Mouse (Mus musculus) macrophage (primary cell): Measurements from ENCODE around the gene Crtc2. TPM values are rescaled to one million over a fixed set of nuclear protein-coding genes. Genes with fewer than 3 reads are reported as not detected.

Experiments used
- H3K27ac ChIP-seq: fragments of 350-480 bp; formaldehyde crosslinking; 2 replicates; pipeline ENCODE4 v1.9.0; 2021
- H3K36me3 ChIP-seq: fragments of 350-480 bp; formaldehyde crosslinking; 2 replicates; pipeline ENCODE4 v1.9.0; 2021; ENCODE audit errors: inconsistent target
- H3K4me3 ChIP-seq: fragments of 350-480 bp; formaldehyde crosslinking; 2 replicates; pipeline ENCODE4 v1.9.0; 2021; ENCODE audit errors: inconsistent target
- H3K79me2 ChIP-seq: fragments of 350-480 bp; formaldehyde crosslinking; 2 replicates; pipeline ENCODE4 v1.9.0; 2021; ENCODE audit errors: inconsistent target
- WGBS: methylation state at CpG from one replicate; pipeline ENCODE4 v1.1.7; 2026; ENCODE audit warnings: inconsistent platforms; ENCODE audit not compliant: missing documents; 5-methylcytosine and 5-hydroxymethylcytosine counted together
- polyA plus RNA-seq: library from polyadenylated mRNA; stranded (reverse); fragments of 250-400 nt; gene quantifications from 3 replicates; pipeline ENCODE4 v1.2.4, GENCODE M21; 2018; ENCODE audit warnings: inconsistent platforms

Crtc2 gene
- polyA plus RNA-seq, 1 experiment from 2014 or later, result 39.3 TPM

DNA sequence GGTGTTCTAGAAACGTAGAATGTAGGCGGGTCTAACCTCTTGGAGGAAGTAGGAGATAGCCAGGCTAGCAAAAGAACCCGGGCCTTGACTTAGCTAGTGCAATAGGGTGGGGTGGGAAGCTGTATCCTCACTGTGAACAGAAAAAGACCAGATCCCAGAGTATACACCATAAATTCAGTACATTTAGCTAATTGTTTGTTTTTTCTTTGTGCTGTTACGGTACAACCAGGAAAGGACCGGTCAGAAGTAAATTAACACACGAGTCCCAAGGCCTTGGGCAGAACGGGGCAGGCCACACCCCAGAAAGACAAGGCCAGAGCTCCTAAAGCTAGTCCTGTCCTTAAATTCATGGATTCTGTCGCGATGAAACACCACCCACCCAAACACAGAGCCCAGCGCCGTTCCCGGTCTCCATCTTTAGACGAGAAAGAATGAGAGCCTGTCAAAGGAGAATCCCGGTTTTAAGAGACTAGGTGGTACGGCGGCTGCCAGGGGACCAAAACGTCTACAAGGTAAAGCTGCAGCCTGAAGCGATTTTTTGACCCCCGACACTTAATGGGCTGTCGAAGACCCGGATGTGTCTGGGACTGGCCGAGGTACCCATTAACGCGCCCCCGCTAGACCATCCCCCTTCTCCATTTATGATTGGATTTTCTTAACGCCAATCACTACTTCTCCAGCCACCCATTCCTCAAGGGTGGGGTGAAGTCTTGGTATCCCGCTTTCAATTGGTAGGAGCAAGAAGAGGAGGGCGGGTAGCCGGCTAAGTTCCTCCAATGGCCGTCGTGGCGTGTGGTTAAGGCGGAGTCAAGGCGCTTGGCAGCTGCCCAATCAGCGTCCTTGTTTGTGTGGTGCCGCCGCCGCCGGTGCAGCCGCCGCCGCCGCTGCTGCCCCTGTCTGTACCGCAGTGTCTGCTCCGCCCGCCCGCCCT lies 38.6 kb downstream of the Crtc2 start, which contains the start of gene Gatad2b:
Gene Gatad2b, plus strand, starts transcription at position 834 of the 931 bp plus-strand sequence.
- peaks cover 42% of the 10 kb centered on the region for H3K79me2 ChIP-seq
- H3K4me3 ChIP-seq, result peak within 1 kb of the TSS; percentile 81
- under 1% methylated on average over 39 of the region's 47 CpGs for WGBS
- no peaks in the 10 kb centered on the region for H3K36me3 ChIP-seq
- peak within 1 kb of the TSS; percentile 85 for H3K27ac ChIP-seq

DNA sequence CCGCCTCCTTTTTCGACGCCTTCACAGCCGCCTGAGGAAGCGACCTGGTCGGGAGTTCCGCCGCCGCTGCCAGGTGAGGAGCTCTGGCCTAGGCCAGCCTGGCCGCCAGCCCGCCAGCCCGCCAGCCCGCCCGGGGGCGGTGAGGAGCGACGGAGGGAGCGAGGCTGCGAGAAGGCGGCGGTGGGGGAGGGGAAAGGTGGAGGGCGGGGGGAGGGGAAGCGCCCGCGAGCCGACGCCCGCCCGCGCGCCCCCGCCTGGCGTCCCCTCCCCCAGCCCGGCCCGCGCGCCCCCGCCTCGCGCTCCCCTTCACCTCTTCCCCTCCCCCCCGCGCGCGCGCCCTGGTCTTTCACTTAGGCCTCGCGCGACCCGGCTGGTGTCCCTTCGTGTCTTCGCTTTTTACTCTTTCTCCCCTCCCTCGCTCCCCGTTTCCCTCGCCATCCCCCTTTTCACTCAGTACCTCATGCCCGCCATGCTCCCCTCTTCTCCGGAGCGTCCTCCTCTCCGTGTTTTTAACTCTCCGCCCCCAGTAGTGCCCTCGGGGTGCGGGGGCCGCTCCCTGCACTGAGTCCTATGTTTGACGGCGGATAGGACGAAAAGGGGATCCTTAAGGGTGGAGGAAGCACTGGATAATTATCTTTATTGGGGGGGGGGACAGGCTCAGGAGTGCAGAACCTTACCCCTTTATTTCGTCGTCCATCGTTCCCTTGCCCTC lies 39.5 kb downstream of the Crtc2 start:
- Histone ChIP-seq H3K79me2 (peaks cover 51% of the 10 kb centered on the region), H3K36me3 (no peaks in the 10 kb centered on the region), H3K27ac (peak overlapping the region; percentile 41), H3K4me3 (peak overlapping the region; percentile 81)
- 3% methylated on average over 55 of the region's 68 CpGs for whole genome bisulfite sequencing

DNA sequence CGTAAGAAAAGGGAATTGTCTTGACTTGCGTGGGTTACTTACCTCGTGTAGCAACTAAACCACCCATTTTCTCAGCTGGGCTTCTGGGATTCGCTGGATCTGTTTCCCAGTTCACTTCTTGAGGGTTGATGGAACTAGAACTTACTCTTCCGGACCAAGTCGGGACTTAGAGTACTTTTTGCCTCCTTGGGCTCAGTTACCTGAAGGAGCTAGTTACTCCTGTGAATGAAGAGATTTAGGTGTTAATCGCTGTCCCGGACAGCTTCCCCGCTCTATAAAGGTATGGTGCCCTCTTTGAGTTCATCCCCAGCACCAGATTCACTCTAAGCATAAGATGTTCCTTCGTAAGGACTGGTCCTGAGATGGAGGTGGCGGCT lies 40.1 kb downstream of the Crtc2 start:
- Histone ChIP-seq H3K36me3 (no peaks in the 10 kb centered on the region), H3K4me3 (peak overlapping the region; percentile 81), H3K79me2 (peaks cover 56% of the 10 kb centered on the region), H3K27ac (peak overlapping the region; percentile 41)
- WGBS, result 19% methylated on average over 11 of the region's 11 CpGs

DNA sequence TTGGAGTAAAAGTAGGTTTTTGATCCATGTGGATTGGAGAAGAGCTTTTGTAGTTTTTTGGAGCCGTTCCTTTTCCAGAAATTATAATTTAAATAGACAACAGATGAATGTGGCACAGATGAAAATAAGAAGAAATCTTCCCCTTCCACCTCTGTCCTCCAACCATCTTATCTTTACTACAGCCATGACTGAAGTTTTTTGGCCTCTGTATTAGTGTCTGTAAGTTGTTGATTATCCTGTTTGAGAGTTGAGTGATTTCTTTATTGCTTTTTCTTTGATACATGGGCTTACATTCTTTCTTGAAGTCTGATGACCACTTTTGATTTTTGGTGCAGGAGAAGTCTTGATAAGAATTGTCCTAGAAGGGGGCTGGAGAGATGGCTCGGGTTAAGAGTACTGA lies 40.7 kb downstream of the Crtc2 start:
- H3K27ac ChIP-seq, result no peak overlapping the region
- H3K36me3 ChIP-seq, result no peaks in the 10 kb centered on the region
- WGBS, result 92% methylated on average over 2 of the region's 2 CpGs
- H3K79me2 ChIP-seq, result peaks cover 62% of the 10 kb centered on the region
- H3K4me3 ChIP-seq, result peak overlapping the region; percentile 81; the same call in 1 of the 2 replicates

DNA sequence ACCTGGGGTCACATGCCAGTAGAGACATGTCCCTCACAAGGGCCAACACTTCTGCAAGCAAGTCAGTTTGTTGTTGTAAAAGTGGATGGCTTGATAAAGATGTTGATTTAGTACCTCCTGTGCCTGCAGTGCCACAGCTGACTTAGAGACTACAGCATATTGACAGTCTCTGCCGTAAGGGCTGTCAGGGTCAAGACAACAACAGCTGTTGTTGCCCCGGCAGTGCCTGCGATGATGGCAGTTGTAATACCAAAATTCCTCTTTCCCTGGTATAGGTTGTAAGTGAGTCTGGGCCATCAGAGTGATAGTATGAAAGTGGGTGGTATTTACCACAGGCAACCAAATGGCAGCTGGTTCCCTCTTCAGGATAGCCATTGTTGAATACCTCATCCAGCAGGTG lies 51.8 kb downstream of the Crtc2 start:
- peaks cover 100% of the 10 kb centered on the region for H3K79me2 ChIP-seq
- 92% methylated on average over 3 of the region's 3 CpGs for WGBS
- H3K36me3 ChIP-seq, result no peaks in the 10 kb centered on the region
- no peak overlapping the region for H3K4me3 ChIP-seq
- no peak overlapping the region for H3K27ac ChIP-seq

DNA sequence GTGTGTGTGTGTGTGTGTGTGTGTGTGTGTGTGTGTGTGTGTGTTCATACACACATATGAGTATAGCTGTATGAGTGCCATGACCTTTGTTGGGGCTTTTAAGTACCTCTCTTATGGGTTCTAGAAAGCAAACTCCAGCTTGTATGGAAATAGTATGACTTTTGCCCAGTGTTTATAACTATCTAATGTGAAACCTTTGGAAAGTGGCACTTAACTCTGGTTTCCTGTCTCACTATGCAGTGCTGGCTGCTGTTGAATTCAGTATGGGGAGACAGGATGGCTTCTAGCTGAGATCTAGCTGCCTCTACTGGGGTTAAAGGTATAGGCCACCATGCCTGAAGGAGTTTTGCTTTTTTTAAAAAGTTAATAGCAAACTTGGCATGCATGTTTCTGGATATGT lies 55.6 kb downstream of the Crtc2 start:
- Histone ChIP-seq H3K4me3 (no peak overlapping the region), H3K79me2 (peaks cover 100% of the 10 kb centered on the region), H3K27ac (no peak overlapping the region), H3K36me3 (no peaks in the 10 kb centered on the region)

DNA sequence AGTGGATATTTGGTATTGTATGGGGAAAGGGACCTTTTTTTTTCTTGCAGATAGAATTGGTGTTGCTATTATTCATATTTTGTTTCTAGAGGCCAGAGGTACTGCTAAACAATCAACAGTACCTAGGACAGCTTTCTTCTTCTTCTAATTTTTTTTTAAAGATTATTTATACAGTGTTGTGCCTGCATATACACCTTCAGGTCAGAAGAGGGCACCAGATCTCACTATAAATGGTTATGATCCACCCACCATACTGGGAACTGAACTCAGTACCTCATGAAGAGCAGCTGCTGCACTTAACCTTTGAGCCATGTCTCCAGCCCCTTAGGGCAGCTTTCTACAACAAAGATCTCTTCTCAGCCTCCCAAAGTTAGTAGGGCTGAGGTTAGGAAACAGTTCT lies 59.4 kb downstream of the Crtc2 start:
- H3K4me3 ChIP-seq, result no peak overlapping the region
- peaks cover 100% of the 10 kb centered on the region for H3K79me2 ChIP-seq
- H3K36me3 ChIP-seq, result no peaks in the 10 kb centered on the region
- H3K27ac ChIP-seq, result no peak overlapping the region

Other genes starting within 250 kb of the Crtc2 start
- 49.4 to 76.1 TPM (median 71.0 TPM) in 3 replicates for gene 4933434E20Rik, start 202.5 kb upstream of the Crtc2 start, polyA plus RNA-seq
- gene Ubap2l, start 201.5 kb upstream of the Crtc2 start, polyA plus RNA-seq, result 160 to 411 TPM (median 185 TPM) in 3 replicates
- gene Tpm3, start 181.5 kb upstream of the Crtc2 start, polyA plus RNA-seq, result 516 to 899 TPM (median 852 TPM) in 3 replicates
- gene Nup210l, start 150.0 kb upstream of the Crtc2 start, polyA plus RNA-seq, result 0.04 TPM in 1 of 3 replicates, not detected in the others
- 1,141 to 3,573 TPM (median 2,291 TPM) in 3 replicates for gene Rps27, start 40.5 kb upstream of the Crtc2 start, polyA plus RNA-seq
- gene Rab13, start 40.5 kb upstream of the Crtc2 start, polyA plus RNA-seq, result 11.7 to 20.8 TPM (median 17.5 TPM) in 3 replicates
- gene Jtb, start 22.6 kb upstream of the Crtc2 start, polyA plus RNA-seq, result 41.1 to 83.2 TPM (median 71.3 TPM) in 3 replicates
- 0.79 to 1.2 TPM (median 1.2 TPM) in 3 replicates for gene Creb3l4, start 10.7 kb upstream of the Crtc2 start, polyA plus RNA-seq
- gene Slc39a1, start 6.0 kb upstream of the Crtc2 start, polyA plus RNA-seq, result 169 to 236 TPM (median 174 TPM) in 3 replicates
- gene Dennd4b, start 11.0 kb downstream of the Crtc2 start, polyA plus RNA-seq, result 25.4 to 40.1 TPM (median 34.8 TPM) in 3 replicates
- gene Gatad2b, start 39.0 kb downstream of the Crtc2 start, polyA plus RNA-seq, result 14.7 to 25.3 TPM (median 17.8 TPM) in 3 replicates
- 0.09 to 0.76 TPM (median 0.25 TPM) in 3 replicates for gene Slc27a3, start 135.8 kb downstream of the Crtc2 start, polyA plus RNA-seq
- gene Ints3, start 179.5 kb downstream of the Crtc2 start, polyA plus RNA-seq, result 20.2 to 26.1 TPM (median 23.4 TPM) in 3 replicates
- gene Npr1, start 211.7 kb downstream of the Crtc2 start, polyA plus RNA-seq, result 0.35 to 1.1 TPM (median 0.40 TPM) in 3 replicates
- 17.9 to 39.5 TPM (median 31.2 TPM) in 3 replicates for gene Ilf2, start 222.0 kb downstream of the Crtc2 start, polyA plus RNA-seq
- 56.7 to 92.3 TPM (median 76.9 TPM) in 3 replicates for gene Snapin, start 236.9 kb downstream of the Crtc2 start, polyA plus RNA-seq